Mouse (Mus musculus): ENCODE measurements around the gene Peak1. TPM values are rescaled to one million over a fixed set of nuclear protein-coding genes. Genes with fewer than 3 reads are reported as not detected.

Gene Peak1
- polyA plus RNA-seq, 1 experiment, result 14.4 TPM

DNA sequence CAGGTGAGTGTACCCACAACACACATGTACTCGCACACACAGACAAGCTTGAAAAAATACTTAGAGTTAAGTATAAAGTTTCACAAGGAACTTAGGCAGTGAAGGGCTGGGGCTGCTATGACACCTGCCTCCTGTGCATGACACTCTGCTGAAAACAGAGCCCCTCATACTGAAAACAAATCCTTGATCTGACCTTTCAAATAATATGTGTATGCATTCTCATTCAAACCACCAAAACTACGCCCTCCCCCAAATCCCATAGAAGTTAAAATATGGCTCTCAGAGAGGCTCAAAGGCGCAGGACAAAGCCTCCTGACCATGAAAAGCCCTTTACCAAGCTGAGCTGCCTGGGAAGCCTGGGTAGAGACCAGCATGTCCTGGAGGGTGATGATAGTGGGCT lies 242.6 kb downstream of the Peak1 start:
- Histone ChIP-seq H3K36me3 (ENCODE audit: control insufficient read depth, insufficient read depth) (no peaks in the 10 kb centered on the region), H3K4me3 (ENCODE audit: insufficient read depth, poor library complexity, severe bottlenecking) (no peak overlapping the region), H3K27me3 (ENCODE audit: control insufficient read depth, insufficient read depth, insufficient read length) (no peaks in the 10 kb centered on the region), H3K79me3 (ENCODE audit: low read depth) (no peaks in the 10 kb centered on the region), H3K79me2 (ENCODE audit: control insufficient read depth, insufficient read depth) (no peaks in the 10 kb centered on the region), H3ac (ENCODE audit: control insufficient read depth, insufficient read length, low read depth) (no peak overlapping the region)
- TF ChIP-seq USF1 (IDR thresholded peaks at IDR 0.05; ENCODE audit: low read depth) (no peak), MYOG (IDR thresholded peaks at IDR 0.05; ENCODE audit: control insufficient read depth, extremely low read depth, insufficient read length) (no peak), MYOD1 (IDR thresholded peaks at IDR 0.05; ENCODE audit: control insufficient read depth, insufficient read length, low read depth) (no peak), CTCF (IDR thresholded peaks at IDR 0.05; ENCODE audit: control insufficient read depth, insufficient read depth, insufficient read length) (no peak), FOSL1 (IDR thresholded peaks at IDR 0.05; ENCODE audit: insufficient read depth, low read length, poor library complexity, severe bottlenecking) (no peak), MAX (IDR thresholded peaks at IDR 0.05) (no peak), CEBPB (IDR thresholded peaks at IDR 0.05; ENCODE audit: low read depth) (no peak)

DNA sequence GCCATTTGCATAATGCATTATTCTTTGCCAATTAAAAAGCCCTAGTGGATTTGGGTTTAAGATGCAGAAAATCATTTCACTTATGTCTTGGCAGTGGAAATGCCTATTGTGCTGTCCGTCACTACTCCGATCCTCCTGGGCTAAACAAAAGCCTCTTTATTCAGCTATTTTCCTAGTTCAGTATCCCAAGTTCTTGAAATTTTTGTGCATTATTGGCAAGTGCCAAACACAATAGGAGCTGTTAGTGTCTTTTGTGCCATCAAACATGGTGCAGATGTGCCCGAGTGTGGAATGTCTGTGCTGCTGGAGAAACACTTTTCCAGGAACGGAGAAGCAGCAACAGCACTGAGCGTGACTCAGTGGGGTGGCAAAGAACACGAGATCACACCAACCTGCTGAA lies 250.2 kb downstream of the Peak1 start:
- Histone ChIP-seq H3K79me3 (ENCODE audit: low read depth) (no peaks in the 10 kb centered on the region), H3K36me3 (ENCODE audit: control insufficient read depth, insufficient read depth) (no peaks in the 10 kb centered on the region), H3K4me3 (ENCODE audit: insufficient read depth, poor library complexity, severe bottlenecking) (no peak overlapping the region), H3K79me2 (ENCODE audit: control insufficient read depth, insufficient read depth) (no peaks in the 10 kb centered on the region), H3ac (ENCODE audit: control insufficient read depth, insufficient read length, low read depth) (no peak overlapping the region), H3K27me3 (ENCODE audit: control insufficient read depth, insufficient read depth, insufficient read length) (peaks cover 5% of the 10 kb centered on the region)
- TF ChIP-seq MYOD1 (IDR thresholded peaks at IDR 0.05; ENCODE audit: control insufficient read depth, insufficient read length, low read depth) (no peak), MAX (IDR thresholded peaks at IDR 0.05) (no peak), CTCF (IDR thresholded peaks at IDR 0.05; ENCODE audit: control insufficient read depth, insufficient read depth, insufficient read length) (no peak), FOSL1 (IDR thresholded peaks at IDR 0.05; ENCODE audit: insufficient read depth, low read length, poor library complexity, severe bottlenecking) (no peak), MYOG (IDR thresholded peaks at IDR 0.05; ENCODE audit: control insufficient read depth, extremely low read depth, insufficient read length) (no peak), USF1 (IDR thresholded peaks at IDR 0.05; ENCODE audit: low read depth) (no peak), CEBPB (IDR thresholded peaks at IDR 0.05; ENCODE audit: low read depth) (no peak)

GRCm38 (mm10) chr9:56166161-56166560 lies 251.7 kb downstream of the Peak1 start:
- no peaks in the 10 kb centered on the region for H3K79me3 ChIP-seq (ENCODE audit: low read depth)
- TF ChIP-seq CTCF (IDR thresholded peaks at IDR 0.05; ENCODE audit: control insufficient read depth, insufficient read depth, insufficient read length) (no peak), MAX (IDR thresholded peaks at IDR 0.05) (no peak), CEBPB (IDR thresholded peaks at IDR 0.05; ENCODE audit: low read depth) (no peak), MYOD1 (IDR thresholded peaks at IDR 0.05; ENCODE audit: control insufficient read depth, insufficient read length, low read depth) (no peak), MYOG (IDR thresholded peaks at IDR 0.05; ENCODE audit: control insufficient read depth, extremely low read depth, insufficient read length) (no peak), FOSL1 (IDR thresholded peaks at IDR 0.05; ENCODE audit: insufficient read depth, low read length, poor library complexity, severe bottlenecking) (no peak)
- peaks cover 5% of the 10 kb centered on the region for H3K27me3 ChIP-seq (ENCODE audit: control insufficient read depth, insufficient read depth, insufficient read length)
- H3K4me3 ChIP-seq (ENCODE audit: insufficient read depth, poor library complexity, severe bottlenecking), result no peak overlapping the region
- H3ac ChIP-seq (ENCODE audit: control insufficient read depth, insufficient read length, low read depth), result no peak overlapping the region
- no peaks in the 10 kb centered on the region for H3K79me2 ChIP-seq (ENCODE audit: control insufficient read depth, insufficient read depth)
- no peaks in the 10 kb centered on the region for H3K36me3 ChIP-seq (ENCODE audit: control insufficient read depth, insufficient read depth)

DNA sequence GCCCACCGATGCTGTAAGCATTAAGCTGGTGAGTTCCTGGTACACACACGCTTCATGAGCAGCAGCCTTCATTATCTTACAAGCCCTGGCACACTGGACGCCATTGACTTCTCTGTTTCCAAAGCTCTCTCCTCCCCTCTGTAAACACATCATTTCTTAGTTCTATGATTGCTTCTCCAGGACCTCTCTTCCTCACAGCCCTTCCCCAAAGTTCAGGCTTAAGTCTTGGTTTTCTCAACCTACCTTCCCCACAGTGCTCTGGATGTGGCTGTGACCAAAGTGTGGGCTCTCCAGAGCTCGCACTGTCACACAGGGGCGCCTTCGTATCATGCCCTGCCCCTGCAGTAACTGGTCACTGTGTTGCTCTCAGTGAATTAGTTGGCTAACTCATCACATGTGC lies 252.5 kb downstream of the Peak1 start, which contains the start of gene Tspan3:
Gene Tspan3 (minus strand): TSS at position 101 of the 400 bp plus-strand sequence.
- H3K27me3 ChIP-seq (ENCODE audit: control insufficient read depth, insufficient read depth, insufficient read length), result peaks cover 5% of the 10 kb centered on the region
- no peaks in the 10 kb centered on the region for H3K36me3 ChIP-seq (ENCODE audit: control insufficient read depth, insufficient read depth)
- no peaks in the 10 kb centered on the region for H3K79me3 ChIP-seq (ENCODE audit: low read depth)
- TF ChIP-seq CEBPB (IDR thresholded peaks at IDR 0.05; ENCODE audit: low read depth), result no peak
- TF ChIP-seq USF1 (IDR thresholded peaks at IDR 0.05; ENCODE audit: low read depth), result no peak
- no peak for TF ChIP-seq MYOD1 (IDR thresholded peaks at IDR 0.05; ENCODE audit: control insufficient read depth, insufficient read length, low read depth)
- TF ChIP-seq MYOG (IDR thresholded peaks at IDR 0.05; ENCODE audit: control insufficient read depth, extremely low read depth, insufficient read length), result no peak
- no peak for TF ChIP-seq MAX (IDR thresholded peaks at IDR 0.05)
- no peak for TF ChIP-seq FOSL1 (IDR thresholded peaks at IDR 0.05; ENCODE audit: insufficient read depth, low read length, poor library complexity, severe bottlenecking)
- no peak for TF ChIP-seq CTCF (IDR thresholded peaks at IDR 0.05; ENCODE audit: control insufficient read depth, insufficient read depth, insufficient read length)
- H3ac ChIP-seq (ENCODE audit: control insufficient read depth, insufficient read length, low read depth), result no peak within 1 kb of the TSS
- peaks cover 4% of the 10 kb centered on the region for H3K79me2 ChIP-seq (ENCODE audit: control insufficient read depth, insufficient read depth)
- no peak within 1 kb of the TSS for H3K4me3 ChIP-seq (ENCODE audit: insufficient read depth, poor library complexity, severe bottlenecking)

- TF ChIP-seq CEBPB (IDR thresholded peaks at IDR 0.05; ENCODE audit: low read depth) (no peak), MYOG (IDR thresholded peaks at IDR 0.05; ENCODE audit: control insufficient read depth, extremely low read depth, insufficient read length) (no peak), FOSL1 (IDR thresholded peaks at IDR 0.05; ENCODE audit: insufficient read depth, low read length, poor library complexity, severe bottlenecking) (no peak), MYOD1 (IDR thresholded peaks at IDR 0.05; ENCODE audit: control insufficient read depth, insufficient read length, low read depth) (no peak), CTCF (IDR thresholded peaks at IDR 0.05; ENCODE audit: control insufficient read depth, insufficient read depth, insufficient read length) (no peak), USF1 (IDR thresholded peaks at IDR 0.05; ENCODE audit: low read depth) (no peak), MAX (IDR thresholded peaks at IDR 0.05) (no peak)
- no peaks in the 10 kb centered on the region for H3K36me3 ChIP-seq (ENCODE audit: control insufficient read depth, insufficient read depth)
- peaks cover 21% of the 10 kb centered on the region for H3K79me3 ChIP-seq (ENCODE audit: low read depth)
- H3K4me3 ChIP-seq (ENCODE audit: insufficient read depth, poor library complexity, severe bottlenecking), result peak overlapping the region; percentile 75
- H3K79me2 ChIP-seq (ENCODE audit: control insufficient read depth, insufficient read depth), result peaks cover 52% of the 10 kb centered on the region
- H3K27me3 ChIP-seq (ENCODE audit: control insufficient read depth, insufficient read depth, insufficient read length), result no peaks in the 10 kb centered on the region
- H3ac ChIP-seq (ENCODE audit: control insufficient read depth, insufficient read length, low read depth), result peak overlapping the region; percentile 73
These were observed 257.3 kb downstream of the Peak1 start for GRCm38 (mm10) chr9:56160341-56161141.

All from C2C12 (cell line).